Mouse (Mus musculus): ENCODE data around the gene Rxfp2.

The Rxfp2 gene

GRCm38 (mm10) chr5:150046438-150046837 lies 28.0 kb downstream of the Rxfp2 start:
- no peak for DNase-seq

DNA sequence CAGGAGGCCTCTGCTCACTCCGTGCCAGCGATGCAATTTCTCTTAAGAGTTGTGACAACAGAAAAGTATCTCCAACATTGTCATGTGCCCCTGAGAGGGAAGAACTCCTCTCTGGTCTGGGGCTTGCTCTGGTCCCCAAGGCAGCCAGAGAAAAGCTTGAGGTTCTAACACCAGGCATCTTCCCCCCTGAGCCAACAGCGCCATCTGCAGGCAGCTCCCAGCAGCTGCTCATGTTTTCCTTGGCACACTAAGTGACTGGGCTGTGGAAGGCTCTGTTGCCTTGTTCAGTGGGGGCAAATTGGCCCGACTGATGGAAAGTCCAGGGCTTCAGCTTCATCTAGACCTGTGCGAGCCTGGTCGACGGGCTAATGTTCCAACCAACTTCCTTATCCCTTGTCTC lies 31.5 kb downstream of the Rxfp2 start:
- DNase-seq, result peak; percentile 36 to 45

DNA sequence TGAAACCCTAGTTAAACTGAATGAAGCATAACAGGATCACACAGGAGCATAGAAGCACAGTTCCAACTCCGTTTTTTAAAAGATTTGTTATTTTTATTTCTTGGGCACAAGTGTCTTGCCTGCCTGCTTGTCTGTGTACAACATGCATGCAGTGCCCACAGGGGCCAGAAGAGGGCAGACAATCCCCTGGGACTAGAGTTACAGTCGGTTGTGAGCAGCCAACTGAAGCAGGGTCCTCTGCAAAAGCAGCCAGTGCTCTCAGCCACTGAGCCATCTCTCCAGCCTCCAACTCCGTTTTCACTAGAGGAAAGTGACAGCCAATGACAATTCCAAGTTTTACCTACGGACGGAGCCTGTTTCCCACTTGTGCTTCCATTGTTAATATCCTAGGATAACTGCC lies 33.4 kb downstream of the Rxfp2 start:
- DNase-seq, result peak; percentile 67 to 68

DNA sequence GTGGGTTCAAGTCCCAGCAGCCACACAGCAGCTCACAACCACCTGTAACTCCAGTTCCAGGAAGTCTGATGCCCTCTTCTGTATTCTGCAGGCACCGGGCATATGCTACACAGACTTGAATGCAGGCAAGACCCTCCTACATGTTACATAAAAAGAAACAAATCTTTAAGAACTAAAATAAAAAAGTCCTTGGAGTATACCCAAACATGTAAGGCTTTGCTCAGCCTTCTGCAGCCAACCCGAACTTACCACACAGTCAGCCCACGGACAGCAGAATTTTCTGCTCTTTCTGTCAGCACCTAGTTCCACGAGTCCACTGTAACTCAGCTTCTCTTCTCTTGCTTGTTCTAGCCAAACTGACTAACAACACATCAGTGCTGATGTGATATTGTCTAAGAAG lies 34.8 kb downstream of the Rxfp2 start:
- no peak for DNase-seq

DNA sequence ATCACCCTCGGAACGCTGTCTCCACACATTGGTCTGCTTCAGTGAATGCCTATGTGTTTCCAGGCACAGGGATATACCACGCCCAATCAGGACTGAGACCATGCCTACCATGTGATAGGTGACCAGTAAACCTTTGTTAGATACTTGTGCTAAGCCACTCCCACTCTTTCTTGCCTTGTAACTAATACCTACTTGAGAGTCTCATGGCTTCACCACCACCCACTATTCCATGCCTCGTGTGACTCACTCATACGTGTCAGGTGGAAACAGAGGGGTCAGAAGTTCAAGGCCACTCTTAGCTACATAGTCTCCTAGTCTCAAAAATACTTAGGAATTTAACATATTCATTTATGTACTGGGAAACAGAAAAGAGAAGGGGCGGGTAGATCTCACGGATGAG lies 35.5 kb downstream of the Rxfp2 start:
- no peak for DNase-seq

DNA sequence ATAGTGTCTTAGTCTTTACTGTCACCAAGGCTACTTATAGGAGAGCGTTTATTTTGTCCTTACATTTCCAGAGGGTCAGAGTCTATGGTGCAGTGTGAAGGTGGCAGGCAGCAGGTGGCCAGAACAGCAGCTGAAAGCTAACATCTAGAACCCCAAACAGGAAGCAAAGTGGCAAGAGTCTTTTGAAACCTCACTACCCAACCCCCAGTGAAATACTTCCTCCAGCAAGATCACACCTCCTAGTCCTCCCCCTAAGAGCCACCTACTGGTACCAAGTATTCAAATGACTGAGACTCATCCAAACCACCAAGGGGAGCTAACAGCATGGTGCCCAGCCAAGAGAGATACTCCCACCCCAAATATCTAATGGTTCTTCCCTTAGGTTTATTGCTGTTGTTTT lies 36.8 kb downstream of the Rxfp2 start:
- DNase-seq, result no peak

DNA sequence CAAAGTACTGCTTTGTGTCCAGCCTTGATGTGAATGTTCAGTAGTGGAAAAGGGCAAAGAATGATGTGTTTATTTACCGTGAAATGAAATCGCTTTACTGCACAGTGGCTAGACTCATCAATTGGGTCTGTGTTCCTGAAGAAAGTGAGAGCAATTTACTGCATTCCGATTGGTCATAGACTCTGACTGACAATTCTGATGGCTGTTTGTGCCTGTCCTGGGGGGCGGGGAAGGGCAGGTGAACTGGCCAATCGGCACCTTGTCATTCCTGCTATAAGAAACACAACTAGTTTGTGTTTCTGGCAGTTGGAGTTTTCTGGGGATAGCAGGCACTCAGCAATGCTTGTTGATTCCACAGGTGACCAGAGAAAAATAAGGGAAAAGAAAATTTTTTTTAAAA lies 37.6 kb downstream of the Rxfp2 start:
- peak; percentile 9 to 36 for DNase-seq

DNA sequence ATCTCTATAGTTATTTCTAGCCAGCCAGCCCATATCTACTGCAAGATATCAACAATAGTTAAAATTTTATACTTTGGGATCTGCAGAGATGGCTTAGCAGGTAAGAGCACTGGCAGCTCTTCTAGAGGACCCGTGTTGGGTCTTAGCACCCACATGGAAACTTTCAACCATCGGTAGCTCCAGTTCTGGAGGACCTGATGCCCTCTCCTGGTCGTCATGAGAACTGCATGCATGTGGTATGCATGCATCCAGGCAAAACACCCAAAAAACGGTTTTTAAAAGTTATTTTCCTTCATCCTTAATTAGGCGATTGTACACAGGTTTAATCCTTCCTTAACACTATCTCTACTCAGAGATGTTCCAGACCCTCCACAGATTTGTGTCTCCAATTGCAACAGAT lies 40.4 kb downstream of the Rxfp2 start:
- no peak for DNase-seq

- DNase-seq, result no peak
These were observed 41.0 kb downstream of the Rxfp2 start for GRCm38 (mm10) chr5:150059466-150059865.

- no peak for DNase-seq
These were observed 42.6 kb downstream of the Rxfp2 start for GRCm38 (mm10) chr5:150061086-150061485.

DNA sequence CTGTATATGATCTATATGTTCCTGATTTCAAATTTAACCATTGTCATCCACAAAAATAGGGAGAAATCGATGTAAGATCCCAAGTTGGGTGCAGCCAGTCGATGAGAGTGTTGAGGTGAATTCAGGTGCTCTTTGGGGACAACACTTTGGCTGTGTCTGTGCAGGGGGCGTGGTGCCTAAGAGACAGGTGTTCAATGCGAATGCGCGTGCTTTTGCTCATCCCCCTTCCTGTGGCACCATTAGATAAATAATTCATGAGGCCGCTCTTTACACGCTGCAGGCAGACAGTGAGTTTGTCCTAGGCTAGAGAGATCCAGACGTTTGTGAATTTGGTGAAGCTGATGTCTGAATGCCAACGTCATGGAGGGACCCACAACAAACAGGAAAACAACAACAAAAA lies 45.8 kb downstream of the Rxfp2 start:
- DNase-seq, result no peak

DNA sequence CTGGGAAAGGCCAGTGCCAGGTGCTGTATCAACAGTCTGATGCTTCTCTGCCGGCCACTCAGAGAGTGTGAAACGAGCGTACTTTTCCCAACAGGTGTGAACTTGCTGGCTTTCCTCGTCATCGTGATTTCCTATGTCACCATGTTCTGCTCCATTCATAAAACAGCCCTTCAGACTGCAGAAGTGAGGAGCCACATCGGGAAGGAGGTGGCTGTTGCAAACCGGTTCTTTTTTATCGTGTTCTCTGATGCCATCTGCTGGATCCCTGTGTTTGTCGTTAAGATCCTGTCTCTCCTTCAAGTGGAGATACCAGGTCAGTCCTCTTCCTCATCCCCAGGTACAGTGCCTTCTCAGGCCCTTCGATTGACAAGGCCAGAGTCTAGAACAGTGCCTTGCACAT lies 51.6 kb downstream of the Rxfp2 start:
- DNase-seq, result peak; percentile 57 to 63

- no peak for DNase-seq
These were observed 53.3 kb downstream of the Rxfp2 start for GRCm38 (mm10) chr5:150071738-150072137.

DNA sequence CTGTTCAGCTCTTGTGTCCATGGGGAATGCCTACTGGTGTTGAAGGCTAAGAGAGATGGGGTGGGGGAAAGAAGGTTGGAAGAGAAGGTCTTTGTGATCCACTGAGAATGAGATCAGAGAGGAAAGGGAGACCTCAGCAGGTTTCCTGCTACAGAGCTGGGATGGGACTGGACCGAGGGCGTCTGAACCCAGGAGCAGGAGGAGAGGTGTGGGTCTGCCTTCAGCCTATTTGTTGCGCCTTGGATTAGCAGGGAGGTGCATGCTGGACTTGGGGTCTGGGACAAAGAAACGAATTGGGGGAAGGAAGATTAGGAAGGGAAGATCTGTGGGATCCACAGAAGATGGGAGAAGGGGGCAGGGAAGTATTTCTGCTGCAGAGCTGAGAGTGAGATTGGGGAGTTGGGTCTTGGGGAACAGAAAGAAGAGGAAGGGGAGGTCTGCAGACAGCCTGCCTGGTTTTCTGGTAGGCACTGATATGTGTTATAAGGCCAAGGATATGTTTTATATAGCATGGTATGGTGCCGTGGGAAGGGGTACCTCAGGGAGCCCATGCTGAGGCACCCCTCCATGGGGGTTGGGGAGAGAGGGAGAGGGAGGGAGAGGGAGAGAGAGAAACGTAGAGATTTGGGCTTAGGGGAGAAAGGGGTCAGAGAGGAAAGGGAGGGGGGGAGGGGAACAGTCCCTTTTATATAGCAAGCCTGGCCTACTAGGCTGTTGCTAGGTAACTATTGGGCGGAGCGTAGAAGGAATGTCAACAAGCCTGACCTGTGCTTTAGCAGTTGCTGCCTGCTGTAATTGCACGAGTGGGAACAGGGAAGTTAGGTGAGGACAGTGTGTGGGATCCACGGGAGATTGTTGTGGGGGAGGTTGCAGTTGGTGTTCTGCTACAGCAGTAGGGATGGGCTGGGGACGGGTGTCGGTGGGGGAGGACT lies 61.7 kb downstream of the Rxfp2 start:
- no peak for DNase-seq

GRCm38 (mm10) chr5:150082696-150083095 lies 64.2 kb downstream of the Rxfp2 start:
- DNase-seq, result no peak

DNA sequence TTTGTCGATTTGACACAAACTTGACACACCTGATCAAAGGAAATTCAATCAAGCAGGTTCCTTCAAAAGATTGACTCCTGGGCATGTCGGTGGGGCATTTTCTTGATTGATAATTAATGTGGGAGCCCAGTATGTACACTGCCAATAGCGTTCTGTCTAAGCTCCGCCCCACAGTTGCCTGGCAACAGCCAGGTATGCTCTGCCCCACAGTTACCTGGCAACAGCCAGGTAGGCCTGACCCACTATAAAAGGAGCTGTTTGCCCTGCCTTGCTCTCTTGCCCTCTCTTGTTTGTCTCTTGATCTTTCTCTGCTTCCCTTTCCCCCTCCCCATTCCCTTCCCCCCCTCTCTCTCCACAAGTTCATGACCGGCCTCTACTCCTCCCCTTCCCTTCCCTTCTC lies 64.7 kb downstream of the Rxfp2 start:
- no peak for DNase-seq

GRCm38 (mm10) chr5:150097620-150098019 lies 79.1 kb downstream of the Rxfp2 start:
- DNase-seq, result peak; percentile 79 to 83

- no peak for DNase-seq
These were observed 80.3 kb downstream of the Rxfp2 start for GRCm38 (mm10) chr5:150098754-150099153.

DNA sequence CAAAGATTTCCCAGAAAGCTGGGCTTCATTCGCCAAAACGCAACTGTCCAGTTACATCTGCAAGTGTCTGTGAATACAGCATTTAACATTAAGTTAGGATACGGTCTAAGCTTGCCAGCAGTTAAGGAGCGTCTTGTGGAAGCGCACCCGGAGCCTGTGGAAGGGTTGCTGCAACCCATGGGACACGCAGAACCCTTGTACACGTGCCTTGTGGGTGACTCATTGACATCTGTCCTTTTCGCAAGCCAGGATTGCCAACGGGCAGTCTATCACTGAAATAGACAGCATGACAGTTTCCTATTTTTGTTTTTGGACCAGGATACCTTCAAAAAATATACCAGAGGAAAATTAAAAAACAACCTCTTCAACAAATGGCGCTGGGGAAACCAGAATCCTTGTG lies 83.3 kb downstream of the Rxfp2 start:
- DNase-seq, result no peak

GRCm38 (mm10) chr5:150106358-150106757 lies 87.9 kb downstream of the Rxfp2 start:
- no peak for DNase-seq

GRCm38 (mm10) chr5:150111236-150111635 lies 92.8 kb downstream of the Rxfp2 start:
- no peak for DNase-seq

- DNase-seq, result peak; percentile 70 to 80
These were observed 95.5 kb downstream of the Rxfp2 start for GRCm38 (mm10) chr5:150114007-150114406.

GRCm38 (mm10) chr5:150114778-150115177 lies 96.3 kb downstream of the Rxfp2 start:
- no peak for DNase-seq

DNA sequence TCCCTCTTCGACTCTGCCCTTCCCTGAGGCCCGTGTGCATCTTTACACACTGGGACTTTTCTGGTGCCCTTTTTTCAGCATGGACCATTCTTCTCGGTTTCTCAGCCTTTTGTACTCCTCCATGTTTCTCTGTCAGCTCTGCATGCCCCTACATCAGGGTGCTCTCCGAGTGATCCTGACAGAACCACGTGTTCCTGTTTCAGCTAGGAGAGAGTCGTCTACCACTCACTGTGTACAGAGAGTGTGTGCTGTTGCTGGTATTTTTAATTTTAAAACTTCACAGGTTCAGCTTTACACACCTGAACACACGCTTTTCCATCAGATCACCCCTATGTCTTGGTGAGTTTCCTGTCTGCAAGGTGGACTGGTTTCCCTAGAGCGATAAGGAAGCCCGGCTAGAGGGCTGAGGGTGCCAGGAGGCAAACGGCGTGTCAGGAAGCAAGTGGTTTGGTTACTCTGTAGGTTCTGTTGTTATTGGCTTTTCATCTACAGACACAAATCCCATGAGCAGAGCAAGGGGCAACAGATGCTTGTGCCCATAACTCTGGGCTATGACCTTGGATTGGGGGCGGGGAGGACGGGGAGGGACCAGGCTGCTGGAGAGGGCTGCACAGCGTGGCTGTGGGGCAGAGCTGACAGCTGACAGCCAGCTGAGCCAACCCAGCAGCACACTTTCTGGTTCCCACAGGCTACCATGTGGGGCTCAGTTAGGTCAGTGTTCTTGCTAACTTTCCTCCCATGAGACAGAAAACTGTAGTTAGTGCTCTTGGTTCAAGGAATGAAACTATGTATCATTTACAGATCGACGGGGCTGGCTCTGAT lies 97.0 kb downstream of the Rxfp2 start:
- peak; percentile 64 to 77 for DNase-seq
